28 mouse cellular contexts compared by ENCODE assay signal in the genomic region with DNA sequence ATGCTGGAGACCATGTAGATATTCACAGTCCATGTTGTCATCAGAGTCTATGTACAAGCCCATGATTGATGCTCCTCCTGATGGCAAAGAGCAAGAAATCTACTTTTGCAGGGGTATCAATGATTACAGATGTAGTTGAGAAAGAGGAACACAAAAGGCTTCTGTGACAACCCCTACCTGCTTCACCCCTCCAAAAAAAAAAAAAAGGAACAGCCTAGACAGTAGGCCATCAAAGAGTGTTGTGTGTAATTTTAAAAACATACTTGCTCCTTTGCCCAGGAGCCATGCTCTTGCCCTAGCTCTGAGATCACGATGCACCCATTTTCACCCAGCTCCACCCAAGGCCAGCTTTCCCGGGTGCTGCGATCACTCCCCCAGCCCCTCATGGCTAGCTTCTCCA.
"Had no signal": no experiment of that assay in that cellular context is flagged by ENCODE, and none has a peak within 500 bp of the region (broad histone marks: within the 10 kb centered on the region; RNA-seq: fewer than 3 reads in every experiment).

No protein-coding gene starts in this region.

- H3K27me3 ChIP-seq: limb, embryonic 12.5 days; lung, embryonic 15.5 days; midbrain, embryonic 12.5 days; midbrain, embryonic 15.5 days; neural tube, embryonic 12.5 days had no signal

- H3K36me3 ChIP-seq: limb, embryonic 10.5 days; limb, embryonic 12.5 days; limb, embryonic 13.5 days; limb, embryonic 15.5 days; liver, embryonic 12.5 days; liver, embryonic 13.5 days; liver, embryonic 15.5 days; lung, embryonic 15.5 days; midbrain, embryonic 10.5 days; midbrain, embryonic 12.5 days; midbrain, embryonic 13.5 days; midbrain, embryonic 15.5 days; neural tube, embryonic 12.5 days had no signal

- H3K4me3 ChIP-seq: limb, embryonic 10.5 days; limb, embryonic 12.5 days; limb, embryonic 13.5 days; limb, embryonic 15.5 days; liver, embryonic 12.5 days; liver, embryonic 13.5 days; liver, embryonic 15.5 days; lung, embryonic 15.5 days; megakaryocyte, embryonic 14.5 days; midbrain, embryonic 10.5 days; midbrain, embryonic 12.5 days; midbrain, embryonic 13.5 days; midbrain, embryonic 15.5 days; myocyte; neural tube, embryonic 12.5 days had no signal

- H3K9me3 ChIP-seq: limb, embryonic 10.5 days; limb, embryonic 12.5 days; limb, embryonic 13.5 days; limb, embryonic 15.5 days; liver, embryonic 12.5 days; liver, embryonic 13.5 days; liver, embryonic 15.5 days; lung, embryonic 15.5 days; megakaryocyte, embryonic 14.5 days; midbrain, embryonic 10.5 days; midbrain, embryonic 12.5 days; midbrain, embryonic 13.5 days; midbrain, embryonic 15.5 days; neural tube, embryonic 12.5 days had no signal

- H3K4me1 ChIP-seq: limb, embryonic 12.5 days; limb, embryonic 13.5 days; limb, embryonic 15.5 days; midbrain, embryonic 10.5 days; midbrain, embryonic 12.5 days; midbrain, embryonic 13.5 days; midbrain, embryonic 15.5 days; neural tube, embryonic 12.5 days had no signal

- DNase-seq: left cerebral cortex, postnatal 4 days; liver; liver, embryonic 13.5 days; liver, postnatal 0 days; lung, adult 18-20 months; lung, adult 2 months; lung, embryonic 14.5 days; lung, postnatal 10 days; lung, postnatal 14 days; lung, postnatal 36 days; lung, postnatal 4 days; midbrain, embryonic 14.5 days had no signal

- H3K27ac ChIP-seq: limb, embryonic 10.5 days; limb, embryonic 12.5 days; limb, embryonic 13.5 days; limb, embryonic 15.5 days; liver, embryonic 12.5 days; liver, embryonic 13.5 days; liver, embryonic 14.5 days; liver, embryonic 15.5 days; lung, embryonic 15.5 days; macrophage; midbrain, embryonic 10.5 days; midbrain, embryonic 12.5 days; midbrain, embryonic 13.5 days; midbrain, embryonic 15.5 days; neural tube, embryonic 12.5 days had no signal

- H3K9ac ChIP-seq: limb, embryonic 12.5 days; limb, embryonic 13.5 days; limb, embryonic 15.5 days; liver, embryonic 12.5 days; liver, embryonic 13.5 days; liver, embryonic 14.5 days; liver, embryonic 15.5 days; liver, postnatal 0 days; lung, embryonic 14.5 days; lung, embryonic 15.5 days; midbrain, embryonic 12.5 days; midbrain, embryonic 13.5 days; midbrain, embryonic 15.5 days; neural tube, embryonic 12.5 days had no signal
